Mouse (Mus musculus) cerebellum, postnatal 10 days (tissue): ENCODE measurements around the gene Kpna7.
A peak's percentile ranks its signal among the peaks of the same experiment; 100 is the strongest.
"Not testable (repeated sequence)": the region's sequence is repeated elsewhere in the genome, so short reads cannot be mapped to it uniquely, and the experiment has no call there.

Experiments
- DNase-seq, 2 experiments: peaks; one replicate each; pipeline ENCODE4 v3.0.0; 2021; ENCODE audit warnings: mixed read lengths in 2 of 2

The Kpna7 gene

DNA sequence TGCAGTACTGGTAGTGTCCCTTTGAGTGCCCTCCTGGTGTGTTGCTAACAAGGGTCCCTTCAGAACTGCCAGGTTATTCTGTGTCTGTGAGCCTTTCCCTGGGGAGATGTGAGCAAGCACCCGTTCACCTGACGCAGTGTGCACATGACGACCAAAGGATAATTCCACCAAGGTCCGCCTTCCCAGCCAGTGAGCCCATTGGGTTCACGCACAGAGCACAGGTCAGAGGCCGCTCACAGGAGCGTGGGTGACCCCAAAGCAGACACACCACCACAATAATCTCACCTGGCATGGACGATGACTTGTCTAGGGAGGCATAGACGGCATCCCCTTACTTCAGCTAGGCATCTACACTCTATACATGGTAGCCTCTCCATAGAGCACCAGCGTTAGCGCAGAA is 17.6 kb upstream of the Kpna7 start:
- not testable (repeated sequence) for DNase-seq

DNA sequence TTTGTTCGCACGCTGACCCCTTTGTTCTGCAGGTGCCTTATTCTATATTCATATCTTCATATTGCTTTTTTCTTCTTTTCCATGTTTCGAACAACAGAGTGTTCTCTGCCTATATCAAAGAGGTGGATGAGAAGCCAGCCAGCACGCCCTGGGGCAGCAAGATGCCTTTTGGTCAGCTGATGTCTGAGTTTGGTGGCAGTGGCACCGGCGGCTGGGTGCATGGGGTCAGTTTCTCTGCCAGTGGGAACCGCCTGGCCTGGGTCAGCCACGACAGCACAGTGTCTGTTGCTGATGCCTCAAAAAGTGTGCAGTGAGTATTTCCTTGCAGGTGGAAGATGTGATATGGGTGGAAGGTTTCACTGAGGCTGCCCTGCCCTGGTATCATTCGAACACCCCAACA is 17.1 kb upstream of the Kpna7 start:
- no peak for DNase-seq

DNA sequence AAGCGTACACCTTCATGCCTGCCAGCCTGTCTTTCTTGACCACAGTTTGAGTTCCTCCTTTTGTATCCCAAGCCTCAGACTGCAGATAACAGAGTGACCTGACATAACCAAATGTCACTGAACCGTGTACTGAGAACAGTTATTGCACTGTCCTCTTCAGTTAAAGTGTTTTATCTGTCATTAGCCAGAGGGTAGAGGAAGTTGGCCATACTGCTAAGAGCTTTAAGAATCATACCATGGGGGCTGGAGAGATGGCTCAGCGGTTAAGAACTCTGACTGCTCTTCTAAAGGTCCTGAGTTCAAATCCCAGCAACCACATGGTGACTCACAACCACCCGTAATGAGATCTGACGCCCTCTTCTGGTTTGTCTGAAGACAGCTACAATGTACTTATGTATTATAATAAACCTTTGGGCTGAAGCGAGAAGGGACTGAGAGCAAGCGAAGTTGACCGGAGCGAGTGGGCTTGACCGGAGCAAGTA is 14.6 kb upstream of the Kpna7 start:
- DNase-seq: no peak

DNA sequence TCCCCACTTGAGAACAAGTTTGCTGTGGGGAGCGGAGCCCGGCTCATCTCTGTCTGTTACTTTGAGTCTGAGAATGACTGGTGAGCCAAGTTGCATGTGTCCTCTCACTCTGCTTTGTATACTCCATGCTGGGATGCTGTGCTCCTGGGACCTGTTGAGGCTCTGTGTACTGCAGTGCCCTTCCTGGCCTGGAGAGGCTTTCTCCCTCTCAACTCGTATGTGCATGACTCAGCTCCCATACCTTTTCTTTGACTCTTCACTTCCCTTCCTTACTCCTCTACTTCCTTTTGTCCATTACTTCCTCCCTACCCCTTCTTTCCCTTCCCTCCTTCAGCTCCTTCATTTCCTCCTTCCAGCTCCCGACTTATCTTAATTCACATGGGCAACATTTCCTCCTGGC is 12.4 kb upstream of the Kpna7 start:
- DNase-seq: no peak

DNA sequence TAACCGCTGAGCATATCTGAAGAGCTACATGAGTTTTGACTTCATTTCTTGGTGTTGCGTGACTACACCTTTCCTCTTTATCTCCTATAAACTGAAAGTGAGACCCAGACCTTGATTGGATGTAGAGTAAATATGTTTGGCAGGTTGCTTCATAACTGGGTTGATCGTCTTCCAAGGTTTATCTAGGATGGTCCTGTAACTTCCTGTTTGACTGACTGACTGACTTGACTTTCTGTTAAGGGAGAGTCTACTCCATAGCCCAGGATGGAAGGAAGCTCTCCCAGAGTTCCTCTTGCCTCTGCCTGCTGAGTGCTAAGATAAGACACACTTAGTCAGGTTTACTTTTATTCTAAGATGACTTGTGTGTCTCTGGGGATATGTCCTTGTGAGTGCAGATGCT is 6.0 kb upstream of the Kpna7 start:
- DNase-seq: no peak

DNA sequence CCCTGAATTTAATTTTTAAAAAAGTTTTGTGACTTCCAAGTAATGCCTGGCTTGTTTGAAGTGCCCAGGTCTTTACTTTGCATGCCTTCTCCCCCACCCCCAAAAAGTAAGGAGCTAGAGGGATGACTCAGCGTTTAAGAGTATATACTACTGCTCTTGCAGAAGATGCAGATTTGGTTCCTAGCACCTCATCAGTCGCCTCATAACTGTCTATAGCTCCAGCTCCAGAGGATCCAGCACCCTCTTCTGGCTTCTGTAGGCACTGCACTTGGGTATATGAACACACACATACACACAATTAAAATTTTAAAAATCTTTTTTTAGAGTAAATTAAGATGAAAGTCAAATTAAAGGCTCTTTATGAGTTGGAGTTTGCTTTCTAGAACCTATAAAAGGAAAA is 4.4 kb upstream of the Kpna7 start:
- no peak for DNase-seq

DNA sequence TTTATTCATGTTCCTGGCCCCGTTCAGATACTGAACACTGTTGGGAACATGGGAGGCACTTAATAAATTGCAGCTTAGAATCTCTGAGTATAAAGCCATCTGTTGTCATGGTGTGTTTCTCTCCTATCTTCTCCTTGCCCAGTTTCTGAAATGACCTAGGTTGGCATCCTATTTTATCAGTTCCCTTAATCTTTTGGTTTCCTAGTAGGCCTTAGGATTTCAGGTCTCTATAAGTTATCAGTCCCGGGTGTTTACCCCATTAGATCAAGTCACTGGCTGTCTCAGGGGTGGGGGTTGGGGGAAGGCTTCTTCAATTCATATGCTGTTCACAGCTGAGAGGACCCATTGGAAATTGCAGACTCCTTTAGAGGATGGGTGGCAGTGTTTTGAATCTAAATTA is 992 bp upstream of the Kpna7 start:
- peak; percentile 12 to 18 for DNase-seq

DNA sequence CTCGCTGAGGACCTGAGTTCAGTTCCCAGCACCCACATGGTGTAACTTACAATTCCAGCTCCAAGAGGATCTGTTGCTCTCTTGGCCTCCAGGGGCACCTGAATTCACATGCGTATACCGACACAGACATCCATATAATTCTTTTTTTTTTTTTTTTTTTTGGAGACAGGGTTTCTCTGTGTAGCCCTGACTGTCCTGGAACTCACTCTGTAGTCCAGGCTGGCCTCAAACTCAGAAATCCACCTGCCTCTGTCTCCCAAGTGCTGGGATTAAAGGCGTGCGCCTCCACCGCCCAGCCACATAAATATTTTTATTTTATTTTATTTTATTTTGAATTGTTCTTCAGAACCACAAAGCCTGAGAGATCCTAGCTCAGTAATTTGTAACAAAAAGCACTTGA is 629 bp downstream of the Kpna7 start:
- DNase-seq: not testable (repeated sequence)

DNA sequence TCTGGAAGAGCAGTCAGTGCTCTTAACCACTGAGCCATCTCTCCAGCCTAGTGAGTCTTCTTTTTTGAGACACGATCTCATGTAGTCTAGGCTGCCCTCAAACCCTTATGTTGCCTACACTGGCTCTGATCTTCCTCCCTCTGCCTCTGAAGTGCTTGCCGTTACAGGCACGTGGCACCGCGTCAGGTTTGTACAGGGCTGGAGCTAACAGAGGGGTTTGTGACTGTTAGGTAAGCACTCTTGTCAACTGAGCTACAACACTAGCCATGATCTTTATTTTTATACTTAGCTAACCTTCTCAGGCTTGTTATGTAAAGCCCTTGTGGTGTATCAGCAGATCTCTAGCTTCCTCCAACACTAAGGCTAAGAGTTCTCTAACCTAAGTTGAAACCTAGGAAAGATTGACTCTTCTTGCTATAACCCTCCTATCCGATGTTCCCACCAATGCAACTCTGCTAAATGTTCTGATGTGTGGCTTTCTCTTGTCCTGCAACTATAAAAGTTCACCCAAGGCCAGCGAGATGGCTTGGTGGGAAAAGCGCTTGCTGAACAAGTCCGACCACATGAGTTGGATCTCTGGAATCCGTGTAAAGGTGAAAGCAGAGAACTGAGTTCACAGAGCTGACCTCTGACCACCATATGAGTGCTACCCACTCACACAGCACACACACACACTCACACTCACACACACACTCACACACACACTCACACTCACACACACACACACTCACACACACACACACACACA is 1.8 kb downstream of the Kpna7 start:
- DNase-seq: no peak

DNA sequence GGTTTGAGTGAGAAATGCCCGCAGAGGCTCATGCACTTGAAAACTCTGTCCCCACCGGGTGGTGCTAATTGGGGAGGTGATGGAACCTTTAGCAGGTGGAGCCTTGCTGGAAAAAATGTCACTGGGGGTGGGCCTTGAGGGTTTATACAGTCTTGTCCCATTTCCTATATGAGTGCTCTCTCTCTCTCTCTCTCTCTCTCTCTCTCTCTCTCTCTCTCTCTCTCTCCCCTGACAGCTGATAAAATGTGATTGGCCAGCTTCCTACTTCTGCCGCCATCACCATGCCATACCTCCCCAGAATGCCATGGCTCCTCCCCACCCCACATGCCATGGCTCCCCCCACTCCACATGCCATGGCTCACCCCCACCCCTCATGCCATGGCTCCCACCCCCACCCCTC is 8.7 kb downstream of the Kpna7 start:
- DNase-seq: no peak

DNA sequence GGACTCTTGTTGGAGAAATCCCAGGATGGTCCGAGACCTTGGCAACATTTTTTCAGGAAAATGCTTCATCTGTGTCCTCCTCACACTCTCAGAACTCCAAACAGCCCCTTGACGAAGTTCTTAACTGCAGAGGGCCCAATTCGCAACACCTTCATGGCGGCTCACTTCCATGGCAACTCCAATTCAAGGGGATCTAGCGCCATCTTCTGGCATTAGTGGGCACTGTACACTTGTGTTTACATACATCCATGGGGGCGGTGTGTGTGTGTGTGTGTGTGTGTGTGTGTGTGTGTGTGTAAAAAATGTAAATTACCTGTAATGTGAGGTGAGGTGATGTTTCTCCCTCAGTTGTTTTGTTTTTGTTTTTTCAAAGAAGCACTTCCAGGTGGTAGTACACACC is 12.5 kb downstream of the Kpna7 start:
- DNase-seq: peak; percentile 16 to 29

DNA sequence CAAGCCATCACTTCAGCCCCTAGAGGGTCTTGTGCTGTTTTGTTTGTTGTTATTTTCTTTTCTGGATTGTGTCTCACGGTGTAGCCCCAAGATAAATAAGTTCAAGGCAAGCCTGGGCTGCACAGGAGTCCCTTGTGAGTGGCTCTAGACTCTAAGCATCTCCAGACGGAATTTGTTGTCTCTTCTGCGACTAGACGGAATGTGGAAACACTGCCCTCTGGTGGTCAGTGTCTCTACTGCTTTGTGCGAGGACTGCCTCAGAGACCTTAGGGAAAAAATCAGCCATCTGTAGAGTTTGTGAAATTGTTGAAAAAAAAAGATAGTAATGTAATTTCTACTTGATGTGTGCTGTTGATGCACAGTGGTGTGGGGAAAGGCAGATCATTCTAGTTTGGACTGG is 14.1 kb downstream of the Kpna7 start:
- peak; percentile 86 to 91 for DNase-seq

DNA sequence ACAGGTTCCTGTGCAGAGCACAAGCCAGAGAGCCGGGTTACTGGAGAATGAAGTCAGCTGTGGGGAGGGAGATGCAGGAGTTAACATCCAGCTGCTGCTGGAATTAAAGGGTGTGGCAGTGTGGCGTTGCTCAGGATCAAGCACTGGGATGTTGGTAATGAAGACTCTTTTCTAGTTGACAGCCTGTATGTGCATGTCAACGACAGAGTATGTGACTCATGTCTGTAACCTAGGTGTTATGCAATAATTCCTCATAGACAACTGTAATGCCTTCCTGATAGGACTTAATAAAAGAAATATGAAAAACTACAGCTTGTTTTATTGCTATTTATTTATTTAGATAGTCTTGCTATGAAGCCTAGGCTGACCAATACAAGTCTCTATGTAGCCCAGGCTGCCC is 15.0 kb downstream of the Kpna7 start:
- DNase-seq: no peak

DNA sequence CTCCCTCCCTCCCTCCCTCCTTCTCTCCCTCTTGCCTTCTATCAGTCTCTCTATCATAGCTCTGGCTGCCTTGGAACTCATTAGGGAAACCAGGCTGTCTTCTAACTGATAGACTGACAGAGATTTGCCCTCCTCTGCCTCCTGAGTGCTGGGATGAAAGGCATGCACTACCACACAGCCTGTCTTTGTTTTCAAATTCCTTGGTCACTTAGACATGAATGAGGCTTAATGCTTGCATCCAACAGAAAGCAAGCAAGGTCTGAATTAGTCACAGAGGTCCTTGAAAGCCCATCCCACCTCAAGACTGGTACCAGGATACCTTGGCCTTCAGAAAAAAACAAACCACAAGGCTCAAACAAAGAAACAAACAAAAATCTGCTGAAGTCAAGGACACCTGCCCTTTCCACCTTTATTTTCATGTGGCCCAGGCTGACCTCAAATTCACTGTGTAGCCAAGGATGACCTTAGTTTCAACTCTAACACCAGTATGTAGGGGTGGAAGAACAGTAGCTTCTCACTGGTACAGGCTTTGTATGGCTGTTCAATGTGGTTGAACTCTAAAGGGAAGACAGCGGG is 19.0 kb downstream of the Kpna7 start:
- DNase-seq: no peak

DNA sequence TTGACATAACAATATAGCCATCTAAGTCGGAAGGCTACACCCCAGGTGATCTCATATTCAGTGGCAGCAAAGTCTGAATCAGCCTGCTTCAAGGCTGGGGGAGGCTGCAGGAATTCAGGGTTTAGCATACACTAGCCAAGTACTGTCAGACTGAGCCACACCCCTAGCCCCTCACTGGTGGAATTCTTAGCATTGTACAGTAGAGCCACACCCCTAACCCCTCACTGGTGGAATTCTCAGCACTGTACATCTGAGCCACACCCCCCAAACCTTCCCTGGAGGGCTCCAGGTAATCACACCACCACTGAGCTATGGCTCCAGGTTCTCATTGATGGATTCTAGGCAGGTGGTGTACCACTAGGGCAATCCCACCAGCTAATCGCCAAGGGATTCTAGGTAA is 24.3 kb downstream of the Kpna7 start:
- no peak for DNase-seq

DNA sequence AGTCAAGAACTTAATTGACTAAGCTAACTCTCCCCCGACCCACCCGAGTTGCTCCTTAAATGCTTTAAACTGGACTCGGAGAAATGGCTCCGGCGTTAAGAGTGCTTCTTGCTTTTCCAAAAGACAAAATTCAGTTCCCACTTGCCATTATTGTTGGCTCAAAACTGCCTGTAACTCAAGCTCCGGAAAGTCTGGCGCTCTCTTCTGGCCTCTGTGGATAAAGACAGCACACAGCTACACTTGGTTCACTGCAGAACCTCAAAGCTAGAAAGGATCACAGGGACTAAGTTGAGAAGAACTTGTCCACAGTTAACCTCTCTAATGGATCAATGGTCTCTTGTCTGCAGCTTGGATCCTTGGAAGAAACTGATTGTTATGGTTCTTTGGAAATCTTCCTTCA is 25.1 kb downstream of the Kpna7 start:
- peak in 1 of 2 experiments; percentile 11 for DNase-seq

DNA sequence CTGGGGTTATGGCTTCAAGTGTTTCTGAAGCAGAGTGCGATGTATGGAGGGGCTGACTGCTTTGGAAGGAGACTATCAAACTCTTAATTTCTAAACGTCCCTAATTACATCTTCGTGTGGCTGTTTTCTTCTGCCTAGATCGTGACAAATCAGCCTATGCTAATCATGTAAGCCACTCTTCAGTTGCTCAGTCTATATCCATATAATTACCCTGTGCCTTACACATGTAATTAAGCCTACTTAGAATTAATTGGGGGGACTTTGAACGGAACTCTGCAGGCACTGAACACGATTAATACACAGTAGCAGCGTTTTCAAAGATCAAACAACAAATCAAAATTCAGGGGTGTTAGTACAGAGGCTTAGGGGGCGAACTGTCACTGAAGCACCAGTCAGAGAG is 25.9 kb downstream of the Kpna7 start:
- no peak for DNase-seq

DNA sequence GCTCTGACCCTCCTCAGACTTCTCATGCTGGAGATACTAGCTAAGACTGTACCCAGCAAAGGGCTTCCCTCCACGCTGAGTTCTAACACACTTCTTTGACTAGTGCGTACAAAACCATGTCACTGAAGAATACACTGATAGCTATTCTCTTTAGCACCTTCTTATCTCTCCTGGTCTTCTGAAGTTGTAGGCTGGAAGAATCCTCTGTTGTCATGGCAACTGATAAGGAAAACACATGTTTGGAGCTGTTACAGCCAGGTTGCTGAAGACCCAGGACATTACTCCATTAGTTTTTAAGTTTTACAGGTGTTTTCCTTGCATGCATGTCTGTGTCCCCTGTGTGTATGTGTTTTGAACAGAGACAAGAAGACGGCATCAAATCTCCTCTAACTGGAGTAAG is 29.6 kb downstream of the Kpna7 start:
- not testable (repeated sequence) for DNase-seq

DNA sequence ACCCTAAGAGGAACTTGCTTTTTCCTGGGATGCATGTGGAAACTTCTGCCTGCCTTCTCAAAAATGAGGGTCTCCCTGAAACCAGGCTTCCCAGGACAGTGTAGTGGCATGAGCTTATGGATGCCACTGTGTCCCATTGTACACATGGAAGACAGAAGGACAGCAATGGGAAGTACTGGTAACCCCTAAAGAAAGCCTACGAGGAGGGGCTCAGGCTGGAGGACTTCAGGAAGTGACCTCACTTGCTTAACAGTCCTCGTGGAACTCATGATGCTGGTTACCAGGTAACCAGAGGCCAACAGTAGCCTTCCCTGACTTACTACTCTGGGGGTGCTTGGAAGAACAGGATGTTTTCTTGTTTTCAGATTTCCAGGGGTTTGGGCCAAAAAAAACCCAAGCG is 41.1 kb downstream of the Kpna7 start, which contains the start of gene 1700018F24Rik:
Gene 1700018F24Rik, plus strand, starts transcription at position 301 of the 400 bp plus-strand sequence.
- not testable (repeated sequence) for DNase-seq

DNA sequence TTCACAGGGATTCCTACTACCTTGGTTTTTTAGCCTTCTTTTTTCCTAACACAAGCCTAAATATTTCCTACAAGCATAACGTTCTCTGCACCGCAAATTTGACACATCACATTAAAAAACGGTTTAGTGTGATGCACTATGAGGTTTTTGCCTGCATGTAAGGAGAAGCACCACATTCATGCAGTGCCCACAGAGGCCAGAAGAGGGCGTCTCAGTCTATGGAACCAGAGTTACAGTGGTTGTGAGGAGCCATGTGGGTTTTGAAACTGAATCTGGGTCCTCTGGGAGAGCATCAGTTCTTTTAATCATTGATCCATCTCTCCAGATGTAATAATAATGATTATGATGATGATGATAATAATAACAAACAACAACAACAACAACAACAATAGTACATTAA is 42.2 kb downstream of the Kpna7 start:
- peak; percentile 16 to 30 for DNase-seq

DNA sequence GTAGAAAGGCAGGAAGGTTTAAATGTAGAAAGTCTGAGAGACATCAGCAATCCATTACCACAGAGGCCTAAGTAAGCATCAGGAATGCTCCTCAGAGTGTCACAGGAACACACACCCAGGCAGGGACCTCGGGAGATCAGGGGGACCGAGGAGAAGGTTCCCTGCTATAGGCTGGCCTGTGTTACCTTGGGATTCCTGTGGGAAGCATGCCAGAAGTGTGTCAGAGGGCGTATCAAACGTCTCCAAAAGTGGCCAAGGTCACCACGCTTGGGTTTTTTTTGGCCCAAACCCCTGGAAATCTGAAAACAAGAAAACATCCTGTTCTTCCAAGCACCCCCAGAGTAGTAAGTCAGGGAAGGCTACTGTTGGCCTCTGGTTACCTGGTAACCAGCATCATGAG is 51.4 kb downstream of the Kpna7 start, which contains the start of gene Gm4871:
Gene Gm4871, minus strand, starts transcription at position 364 of the 400 bp plus-strand sequence.
- DNase-seq: not testable (repeated sequence)

DNA sequence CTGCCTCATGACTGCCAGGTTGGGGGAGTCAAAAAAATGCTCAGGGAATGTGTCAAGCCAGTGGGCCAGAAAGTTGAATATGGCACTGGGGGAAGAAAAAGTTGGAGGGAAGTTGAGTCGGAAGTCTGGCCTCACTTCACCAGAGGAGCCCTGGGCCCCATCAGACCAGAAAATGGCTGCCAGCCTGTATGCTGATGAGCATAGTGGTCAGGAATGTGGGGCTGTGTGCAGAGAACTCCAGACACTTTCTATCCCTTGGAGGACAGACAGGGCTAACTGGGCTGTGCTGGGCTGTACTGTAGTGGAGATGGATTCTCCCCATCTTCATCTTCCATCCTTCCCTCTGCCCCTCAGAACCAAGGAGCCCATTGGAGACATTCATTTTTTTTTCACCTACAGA is 53.4 kb downstream of the Kpna7 start:
- DNase-seq: not testable (repeated sequence)

DNA sequence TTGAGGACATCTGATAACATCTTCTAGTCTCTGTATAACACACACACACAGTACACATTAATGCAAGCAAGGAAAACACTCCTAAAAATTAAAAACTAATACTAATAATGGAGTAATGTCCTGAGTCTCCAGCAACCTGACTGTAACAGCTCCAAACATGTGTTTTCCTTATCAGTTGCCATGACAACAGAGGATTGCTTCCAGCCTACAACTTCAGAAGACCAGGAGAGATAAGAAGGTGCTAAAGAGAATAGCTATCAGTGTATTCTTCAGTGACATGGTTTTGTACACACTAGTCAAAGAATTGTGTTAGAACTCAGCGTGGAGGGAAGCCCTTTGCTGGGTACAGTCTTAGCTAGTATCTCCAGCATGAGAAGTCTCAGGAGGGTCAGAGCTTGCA is 63.1 kb downstream of the Kpna7 start:
- not testable (repeated sequence) for DNase-seq

DNA sequence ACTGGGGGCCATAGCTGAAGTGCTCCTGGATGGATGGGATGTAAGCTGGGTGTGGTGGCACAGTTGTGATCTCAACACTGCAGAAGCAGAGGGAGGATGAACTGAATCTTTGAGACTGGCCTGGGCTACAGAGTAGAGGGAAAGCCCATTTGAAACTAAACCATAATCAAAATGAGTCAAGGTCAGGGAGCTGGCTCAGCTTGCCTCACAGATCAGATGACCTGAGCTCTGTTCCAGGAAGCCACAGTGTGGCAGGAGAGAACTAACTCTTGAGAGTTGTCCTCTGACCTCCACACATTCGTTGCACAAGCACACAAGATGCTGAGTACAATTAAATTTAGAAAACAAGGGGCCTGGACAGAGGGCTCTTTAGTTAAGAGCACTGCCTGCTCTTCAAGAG is 63.6 kb downstream of the Kpna7 start:
- DNase-seq: not testable (repeated sequence)
